Mouse (Mus musculus): ENCODE data around the gene Polr3e. TPM values are rescaled to one million over a fixed set of nuclear protein-coding genes. Genes with fewer than 3 reads are reported as not detected.
A peak's percentile ranks its signal among the peaks of the same experiment; 100 is the strongest.

Gene Polr3e
- 26.3 and 28.9 TPM in 2 replicates for polyA plus RNA-seq (2012; rRNA removed)

- TF ChIP-seq POLR2A (IDR thresholded peaks at IDR 0.05; ENCODE audit: borderline replicate concordance, extremely low read depth, insufficient read depth, insufficient read length, poor library complexity, severe bottlenecking) (peak; percentile 51; the same call in 1 of the 2 replicates), CTCF (IDR thresholded peaks at IDR 0.05; ENCODE audit: borderline replicate concordance, extremely low read depth, insufficient read depth, insufficient read length) (peak; percentile 88)
These were observed at the start of gene Polr3e for GRCm38 (mm10) chr7:120917592-120918461. Gene Polr3e, plus strand, starts transcription at chr7:120917744.

GRCm38 (mm10) chr7:120869883-120870282 is 47.7 kb upstream of the Polr3e start:
- TF ChIP-seq POLR2A (IDR thresholded peaks at IDR 0.05; ENCODE audit: borderline replicate concordance, extremely low read depth, insufficient read depth, insufficient read length, poor library complexity, severe bottlenecking) (no peak), CTCF (IDR thresholded peaks at IDR 0.05; ENCODE audit: borderline replicate concordance, extremely low read depth, insufficient read depth, insufficient read length) (no peak)
- no peak for DNase-seq (ENCODE audit: low read depth)

More at GRCm38 (mm10) chr7:120917592-120918461, at the start of gene Polr3e:
- DNase-seq (ENCODE audit: low read depth) = peak; percentile 99

GRCm38 (mm10) chr7:120870431-120871008 is 47.0 kb upstream of the Polr3e start:
- TF ChIP-seq POLR2A (IDR thresholded peaks at IDR 0.05; ENCODE audit: borderline replicate concordance, extremely low read depth, insufficient read depth, insufficient read length, poor library complexity, severe bottlenecking) = no peak
- no peak for TF ChIP-seq CTCF (IDR thresholded peaks at IDR 0.05; ENCODE audit: borderline replicate concordance, extremely low read depth, insufficient read depth, insufficient read length)
- DNase-seq (ENCODE audit: low read depth) = no peak

GRCm38 (mm10) chr7:120873083-120873482 is 44.5 kb upstream of the Polr3e start:
- no peak for DNase-seq (ENCODE audit: low read depth)
- TF ChIP-seq CTCF (IDR thresholded peaks at IDR 0.05; ENCODE audit: borderline replicate concordance, extremely low read depth, insufficient read depth, insufficient read length) (no peak), POLR2A (IDR thresholded peaks at IDR 0.05; ENCODE audit: borderline replicate concordance, extremely low read depth, insufficient read depth, insufficient read length, poor library complexity, severe bottlenecking) (no peak)

GRCm38 (mm10) chr7:120874021-120874420 is 43.5 kb upstream of the Polr3e start:
- TF ChIP-seq CTCF (IDR thresholded peaks at IDR 0.05; ENCODE audit: borderline replicate concordance, extremely low read depth, insufficient read depth, insufficient read length) (no peak), POLR2A (IDR thresholded peaks at IDR 0.05; ENCODE audit: borderline replicate concordance, extremely low read depth, insufficient read depth, insufficient read length, poor library complexity, severe bottlenecking) (no peak)
- DNase-seq (ENCODE audit: low read depth) = no peak

- no peak for TF ChIP-seq CTCF (IDR thresholded peaks at IDR 0.05; ENCODE audit: borderline replicate concordance, extremely low read depth, insufficient read depth, insufficient read length)
- TF ChIP-seq POLR2A (IDR thresholded peaks at IDR 0.05; ENCODE audit: borderline replicate concordance, extremely low read depth, insufficient read depth, insufficient read length, poor library complexity, severe bottlenecking) = no peak
- DNase-seq (ENCODE audit: low read depth) = no peak
These were observed 42.6 kb upstream of the Polr3e start for GRCm38 (mm10) chr7:120874764-120875539.

GRCm38 (mm10) chr7:120875540-120876388 is 41.8 kb upstream of the Polr3e start:
- TF ChIP-seq CTCF (IDR thresholded peaks at IDR 0.05; ENCODE audit: borderline replicate concordance, extremely low read depth, insufficient read depth, insufficient read length) (no peak), POLR2A (IDR thresholded peaks at IDR 0.05; ENCODE audit: borderline replicate concordance, extremely low read depth, insufficient read depth, insufficient read length, poor library complexity, severe bottlenecking) (no peak)
- DNase-seq (ENCODE audit: low read depth) = no peak

- TF ChIP-seq POLR2A (IDR thresholded peaks at IDR 0.05; ENCODE audit: borderline replicate concordance, extremely low read depth, insufficient read depth, insufficient read length, poor library complexity, severe bottlenecking) = no peak
- no peak for TF ChIP-seq CTCF (IDR thresholded peaks at IDR 0.05; ENCODE audit: borderline replicate concordance, extremely low read depth, insufficient read depth, insufficient read length)
- peak; percentile 28 for DNase-seq (ENCODE audit: low read depth)
These were observed 39.3 kb upstream of the Polr3e start for GRCm38 (mm10) chr7:120878271-120878670.

GRCm38 (mm10) chr7:120879972-120880371 is 37.6 kb upstream of the Polr3e start:
- TF ChIP-seq POLR2A (IDR thresholded peaks at IDR 0.05; ENCODE audit: borderline replicate concordance, extremely low read depth, insufficient read depth, insufficient read length, poor library complexity, severe bottlenecking) (no peak), CTCF (IDR thresholded peaks at IDR 0.05; ENCODE audit: borderline replicate concordance, extremely low read depth, insufficient read depth, insufficient read length) (no peak)
- no peak for DNase-seq (ENCODE audit: low read depth)

- DNase-seq (ENCODE audit: low read depth) = no peak
- TF ChIP-seq POLR2A (IDR thresholded peaks at IDR 0.05; ENCODE audit: borderline replicate concordance, extremely low read depth, insufficient read depth, insufficient read length, poor library complexity, severe bottlenecking) (no peak), CTCF (IDR thresholded peaks at IDR 0.05; ENCODE audit: borderline replicate concordance, extremely low read depth, insufficient read depth, insufficient read length) (no peak)
These were observed 36.8 kb upstream of the Polr3e start for GRCm38 (mm10) chr7:120880770-120881169.

All from brain, embryonic 14.5 days (tissue).